Mouse (Mus musculus): Measurements from ENCODE around the gene Npepl1. TPM values are rescaled to one million over a fixed set of nuclear protein-coding genes. Genes with fewer than 3 reads are reported as not detected.

Gene Npepl1
- polyA plus RNA-seq, 1 experiment from 2014 or later = 41.3 TPM

- H3K27ac ChIP-seq (ENCODE audit: low read depth, low read length) = peak overlapping the region; percentile 97
- peak overlapping the region; percentile 89 for H3K4me2 ChIP-seq (replicated peaks; ENCODE audit: low read depth, low read length)
- no peak for ATAC-seq (ENCODE audit: low FRiP score, low TSS enrichment)
- H3K9me3 ChIP-seq (ENCODE audit: control insufficient read depth, low read length) = no peaks in the 10 kb centered on the region
- H3K9ac ChIP-seq (ENCODE audit: low read depth, low read length) = peak overlapping the region; percentile 43
- H3K27me3 ChIP-seq (ENCODE audit: control insufficient read depth, insufficient read depth, low read length) = no peaks in the 10 kb centered on the region
- WGBS = 2% methylated on average over 8 of the region's 13 CpGs
- no peaks in the 10 kb centered on the region for H3K36me3 ChIP-seq (ENCODE audit: control insufficient read depth, insufficient read depth, low read length)
- peaks cover 28% of the 10 kb centered on the region for H3K4me1 ChIP-seq (ENCODE audit: control insufficient read depth, insufficient read depth, low read length)
- H3K4me3 ChIP-seq (ENCODE audit: low read length) = peak overlapping the region; percentile 87
Measured at GRCm38 (mm10) chr2:174074621-174075020, 35.5 kb upstream of the Npepl1 start.

DNA sequence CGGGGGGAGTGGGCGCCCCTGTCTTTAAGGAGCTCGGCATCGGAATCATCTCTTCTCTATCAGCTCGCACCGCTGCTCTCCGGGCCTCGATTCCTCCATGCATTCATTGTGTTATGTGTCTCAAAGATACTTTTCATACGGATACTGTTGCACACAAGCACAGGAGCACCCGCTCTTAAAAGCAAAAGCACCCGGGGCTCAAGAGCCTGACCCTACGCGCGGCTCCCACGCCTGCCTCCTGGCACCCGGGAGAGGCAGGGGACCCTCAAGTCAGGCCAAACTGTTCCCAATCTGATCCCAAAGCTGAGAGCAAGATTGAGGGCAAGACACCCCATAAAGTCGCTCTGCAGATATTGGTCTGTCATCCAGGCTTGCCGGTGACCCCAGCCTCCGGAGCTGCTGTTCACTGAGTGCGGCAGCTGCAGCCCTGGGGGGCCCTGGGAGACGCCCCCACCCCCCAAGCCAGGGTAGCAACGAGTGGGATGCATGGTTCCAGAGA lies 35.0 kb upstream of the Npepl1 start:
- no peaks in the 10 kb centered on the region for H3K27me3 ChIP-seq (ENCODE audit: control insufficient read depth, insufficient read depth, low read length)
- 0 out of 2 replicates have a peak, but pooled peaks have one; percentile 3 for ATAC-seq (ENCODE audit: low FRiP score, low TSS enrichment)
- H3K4me1 ChIP-seq (ENCODE audit: control insufficient read depth, insufficient read depth, low read length) = peaks cover 28% of the 10 kb centered on the region
- peak overlapping the region; percentile 43 for H3K9ac ChIP-seq (ENCODE audit: low read depth, low read length)
- WGBS = 3% methylated on average over 22 of the region's 22 CpGs
- peak overlapping the region; percentile 89 for H3K4me2 ChIP-seq (replicated peaks; ENCODE audit: low read depth, low read length)
- H3K27ac ChIP-seq (ENCODE audit: low read depth, low read length) = peak overlapping the region; percentile 97
- peak overlapping the region; percentile 87 for H3K4me3 ChIP-seq (ENCODE audit: low read length)
- no peaks in the 10 kb centered on the region for H3K36me3 ChIP-seq (ENCODE audit: control insufficient read depth, insufficient read depth, low read length)
- H3K9me3 ChIP-seq (ENCODE audit: control insufficient read depth, low read length) = no peaks in the 10 kb centered on the region

DNA sequence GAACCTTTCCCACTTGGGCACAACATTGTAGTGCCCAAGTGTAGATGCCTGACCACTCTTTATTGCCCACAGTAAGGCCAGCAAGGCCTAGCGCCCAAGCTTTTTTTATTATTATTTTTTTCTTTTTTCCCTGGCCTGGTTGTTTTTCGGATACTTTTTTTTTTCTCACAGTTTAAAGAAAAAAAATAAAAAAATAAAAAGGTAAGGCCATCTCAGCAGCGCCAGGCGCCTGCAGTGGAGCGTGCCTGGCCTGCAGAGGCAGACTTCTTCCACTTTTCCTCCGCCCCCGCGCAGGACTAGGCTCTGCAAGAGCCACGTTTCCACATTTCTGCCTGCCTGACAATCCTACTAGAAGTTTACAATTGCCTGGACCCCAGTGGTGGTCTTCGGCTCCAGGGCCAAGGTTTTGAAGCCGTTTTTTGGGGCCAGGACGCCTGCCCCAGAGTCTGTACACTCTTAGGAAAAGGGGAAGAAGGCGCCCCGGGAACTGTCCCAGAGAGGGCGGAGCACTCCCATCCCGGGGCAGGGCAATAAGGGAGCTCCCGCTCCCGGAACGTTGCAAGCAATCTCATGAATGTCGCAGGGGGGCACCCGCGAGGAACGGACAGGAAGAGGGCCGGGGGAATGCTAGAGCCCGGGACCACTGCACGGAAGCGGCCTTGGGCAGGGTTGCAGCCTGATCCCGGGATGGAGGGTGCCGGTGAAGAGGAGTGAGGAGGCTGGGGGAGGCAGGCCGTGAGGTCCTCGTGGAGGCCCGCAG lies 34.3 kb upstream of the Npepl1 start, which contains the start of gene Stx16:
Gene Stx16 (plus strand): TSS at position 636 of the 760 bp plus-strand sequence.
- Histone ChIP-seq H3K36me3 (ENCODE audit: control insufficient read depth, insufficient read depth, low read length) (no peaks in the 10 kb centered on the region), H3K27ac (ENCODE audit: low read depth, low read length) (peak within 1 kb of the TSS; percentile 97), H3K4me3 (ENCODE audit: low read length) (peak within 1 kb of the TSS; percentile 87), H3K4me1 (ENCODE audit: control insufficient read depth, insufficient read depth, low read length) (peaks cover 28% of the 10 kb centered on the region), H3K27me3 (ENCODE audit: control insufficient read depth, insufficient read depth, low read length) (no peaks in the 10 kb centered on the region), H3K9ac (ENCODE audit: low read depth, low read length) (peak within 1 kb of the TSS; percentile 83), H3K9me3 (ENCODE audit: control insufficient read depth, low read length) (no peaks in the 10 kb centered on the region), H3K4me2 (replicated peaks; ENCODE audit: low read depth, low read length) (peak within 1 kb of the TSS; percentile 89)
- peak; percentile 93 for ATAC-seq (ENCODE audit: low FRiP score, low TSS enrichment)
- WGBS = 1% methylated on average over 32 of the region's 32 CpGs

DNA sequence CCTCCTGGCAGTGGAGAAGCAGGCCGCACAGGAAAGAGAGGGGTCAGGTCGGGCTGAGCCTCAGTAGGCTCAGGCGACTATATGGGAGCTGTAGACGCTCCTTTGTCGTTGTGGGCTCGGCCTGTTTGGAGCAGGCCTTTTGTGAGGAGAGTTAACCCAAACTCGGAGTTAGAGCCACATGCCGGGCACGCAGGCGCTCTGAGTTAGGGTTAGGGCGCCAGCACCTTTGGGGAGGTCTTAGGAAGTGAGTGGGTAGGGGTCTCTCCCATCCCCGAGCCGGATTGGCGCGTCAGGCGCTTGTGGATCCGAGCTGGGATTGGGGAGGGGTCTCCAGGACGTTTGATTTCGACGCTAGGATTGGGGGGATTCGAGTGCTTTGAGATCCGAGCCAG lies 33.7 kb upstream of the Npepl1 start:
- no peaks in the 10 kb centered on the region for H3K36me3 ChIP-seq (ENCODE audit: control insufficient read depth, insufficient read depth, low read length)
- no peaks in the 10 kb centered on the region for H3K9me3 ChIP-seq (ENCODE audit: control insufficient read depth, low read length)
- no peak; the same call in 1 of the 2 replicates for ATAC-seq (ENCODE audit: low FRiP score, low TSS enrichment)
- WGBS = under 1% methylated on average over 22 of the region's 22 CpGs
- H3K27ac ChIP-seq (ENCODE audit: low read depth, low read length) = peak overlapping the region; percentile 97
- H3K9ac ChIP-seq (ENCODE audit: low read depth, low read length) = peak overlapping the region; percentile 83
- peak overlapping the region; percentile 87 for H3K4me3 ChIP-seq (ENCODE audit: low read length)
- peaks cover 28% of the 10 kb centered on the region for H3K4me1 ChIP-seq (ENCODE audit: control insufficient read depth, insufficient read depth, low read length)
- no peaks in the 10 kb centered on the region for H3K27me3 ChIP-seq (ENCODE audit: control insufficient read depth, insufficient read depth, low read length)
- peak overlapping the region; percentile 89 for H3K4me2 ChIP-seq (replicated peaks; ENCODE audit: low read depth, low read length)

GRCm38 (mm10) chr2:174077004-174077695 lies 33.0 kb upstream of the Npepl1 start:
- Histone ChIP-seq H3K4me1 (ENCODE audit: control insufficient read depth, insufficient read depth, low read length) (peaks cover 28% of the 10 kb centered on the region), H3K9me3 (ENCODE audit: control insufficient read depth, low read length) (no peaks in the 10 kb centered on the region), H3K4me3 (ENCODE audit: low read length) (peak overlapping the region; percentile 87), H3K9ac (ENCODE audit: low read depth, low read length) (peak overlapping the region; percentile 83), H3K36me3 (ENCODE audit: control insufficient read depth, insufficient read depth, low read length) (no peaks in the 10 kb centered on the region), H3K4me2 (replicated peaks; ENCODE audit: low read depth, low read length) (peak overlapping the region; percentile 89), H3K27ac (ENCODE audit: low read depth, low read length) (peak overlapping the region; percentile 97), H3K27me3 (ENCODE audit: control insufficient read depth, insufficient read depth, low read length) (no peaks in the 10 kb centered on the region)
- WGBS = 0% methylated on average over 19 of the region's 19 CpGs
- no peak for ATAC-seq (ENCODE audit: low FRiP score, low TSS enrichment)

DNA sequence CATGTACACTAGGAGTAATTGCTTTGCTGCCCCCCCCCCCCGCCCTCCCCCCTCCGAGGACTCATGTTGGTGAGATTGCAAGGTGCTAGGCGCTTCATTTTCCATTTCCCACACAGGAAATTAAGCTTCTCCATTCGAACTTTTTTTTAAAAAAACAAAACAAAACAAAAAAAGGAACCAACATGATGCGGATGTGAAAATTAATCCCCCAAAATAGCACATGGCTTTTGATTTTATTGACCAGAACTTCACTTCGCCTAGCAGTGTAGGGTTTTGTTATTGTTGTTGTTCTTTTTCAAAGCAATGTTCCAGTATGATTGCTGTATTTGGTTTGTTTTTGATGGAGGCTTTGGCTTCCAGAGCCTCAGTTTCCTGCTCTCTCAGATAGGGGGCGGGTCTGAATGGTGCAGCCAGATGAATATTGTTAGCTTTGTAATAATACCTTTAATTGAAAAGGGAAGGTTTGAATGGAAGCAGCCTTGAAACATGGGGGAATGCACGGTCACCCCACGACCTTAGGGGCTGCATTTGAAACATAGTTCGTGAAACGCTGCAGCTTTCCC lies 32.3 kb upstream of the Npepl1 start:
- Histone ChIP-seq H3K36me3 (ENCODE audit: control insufficient read depth, insufficient read depth, low read length) (no peaks in the 10 kb centered on the region), H3K4me3 (ENCODE audit: low read length) (peak overlapping the region; percentile 87), H3K9me3 (ENCODE audit: control insufficient read depth, low read length) (no peaks in the 10 kb centered on the region), H3K4me1 (ENCODE audit: control insufficient read depth, insufficient read depth, low read length) (peaks cover 33% of the 10 kb centered on the region), H3K27me3 (ENCODE audit: control insufficient read depth, insufficient read depth, low read length) (no peaks in the 10 kb centered on the region), H3K4me2 (replicated peaks; ENCODE audit: low read depth, low read length) (peak overlapping the region; percentile 89), H3K27ac (ENCODE audit: low read depth, low read length) (peak overlapping the region; percentile 97; the same call in 1 of the 2 replicates), H3K9ac (ENCODE audit: low read depth, low read length) (peak overlapping the region; percentile 83; the same call in 1 of the 2 replicates)
- ATAC-seq (ENCODE audit: low FRiP score, low TSS enrichment) = no peak
- WGBS = 11% methylated on average over 11 of the region's 11 CpGs

DNA sequence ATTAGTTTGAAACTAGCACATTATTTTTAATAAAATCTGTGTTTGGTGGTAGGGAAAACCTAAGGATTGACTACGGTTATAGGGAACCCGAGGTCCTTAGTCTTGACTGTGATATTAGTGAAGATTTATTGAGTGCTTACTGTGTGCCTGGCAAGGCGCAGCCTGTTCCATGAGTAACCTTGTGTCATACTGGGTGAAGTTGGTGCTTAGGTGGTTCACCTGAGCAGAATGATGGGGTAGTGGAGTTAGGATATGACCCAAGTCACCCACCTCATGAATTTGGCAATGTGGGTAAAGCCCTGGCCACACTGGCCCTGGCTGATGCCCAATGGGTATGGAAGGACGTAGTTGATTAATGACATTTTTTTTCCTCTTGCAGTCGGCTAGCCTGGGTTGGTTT lies 28.3 kb upstream of the Npepl1 start:
- H3K36me3 ChIP-seq (ENCODE audit: control insufficient read depth, insufficient read depth, low read length) = peaks cover 2% of the 10 kb centered on the region; the same call in 1 of the 2 replicates
- no peak overlapping the region for H3K27ac ChIP-seq (ENCODE audit: low read depth, low read length)
- no peak overlapping the region for H3K4me3 ChIP-seq (ENCODE audit: low read length)
- no peaks in the 10 kb centered on the region for H3K27me3 ChIP-seq (ENCODE audit: control insufficient read depth, insufficient read depth, low read length)
- no peak overlapping the region for H3K9ac ChIP-seq (ENCODE audit: low read depth, low read length)
- 55% methylated on average over 5 of the region's 5 CpGs for WGBS
- no peaks in the 10 kb centered on the region for H3K9me3 ChIP-seq (ENCODE audit: control insufficient read depth, low read length)
- no peak for ATAC-seq (ENCODE audit: low FRiP score, low TSS enrichment)
- no peak overlapping the region for H3K4me2 ChIP-seq (replicated peaks; ENCODE audit: low read depth, low read length)
- peaks cover 20% of the 10 kb centered on the region for H3K4me1 ChIP-seq (ENCODE audit: control insufficient read depth, insufficient read depth, low read length)

GRCm38 (mm10) chr2:174082380-174082918 lies 27.7 kb upstream of the Npepl1 start:
- peaks cover 2% of the 10 kb centered on the region; the same call in 1 of the 2 replicates for H3K36me3 ChIP-seq (ENCODE audit: control insufficient read depth, insufficient read depth, low read length)
- no peak overlapping the region for H3K4me2 ChIP-seq (replicated peaks; ENCODE audit: low read depth, low read length)
- H3K4me3 ChIP-seq (ENCODE audit: low read length) = no peak overlapping the region
- no peak overlapping the region for H3K9ac ChIP-seq (ENCODE audit: low read depth, low read length)
- H3K4me1 ChIP-seq (ENCODE audit: control insufficient read depth, insufficient read depth, low read length) = peaks cover 20% of the 10 kb centered on the region
- no peak; the same call in 1 of the 2 replicates for ATAC-seq (ENCODE audit: low FRiP score, low TSS enrichment)
- H3K27me3 ChIP-seq (ENCODE audit: control insufficient read depth, insufficient read depth, low read length) = no peaks in the 10 kb centered on the region
- no peak overlapping the region for H3K27ac ChIP-seq (ENCODE audit: low read depth, low read length)
- H3K9me3 ChIP-seq (ENCODE audit: control insufficient read depth, low read length) = no peaks in the 10 kb centered on the region
- WGBS = 58% methylated on average over 3 of the region's 3 CpGs
